ENCODE assay signal across 8 mouse cellular contexts in the genomic region with DNA sequence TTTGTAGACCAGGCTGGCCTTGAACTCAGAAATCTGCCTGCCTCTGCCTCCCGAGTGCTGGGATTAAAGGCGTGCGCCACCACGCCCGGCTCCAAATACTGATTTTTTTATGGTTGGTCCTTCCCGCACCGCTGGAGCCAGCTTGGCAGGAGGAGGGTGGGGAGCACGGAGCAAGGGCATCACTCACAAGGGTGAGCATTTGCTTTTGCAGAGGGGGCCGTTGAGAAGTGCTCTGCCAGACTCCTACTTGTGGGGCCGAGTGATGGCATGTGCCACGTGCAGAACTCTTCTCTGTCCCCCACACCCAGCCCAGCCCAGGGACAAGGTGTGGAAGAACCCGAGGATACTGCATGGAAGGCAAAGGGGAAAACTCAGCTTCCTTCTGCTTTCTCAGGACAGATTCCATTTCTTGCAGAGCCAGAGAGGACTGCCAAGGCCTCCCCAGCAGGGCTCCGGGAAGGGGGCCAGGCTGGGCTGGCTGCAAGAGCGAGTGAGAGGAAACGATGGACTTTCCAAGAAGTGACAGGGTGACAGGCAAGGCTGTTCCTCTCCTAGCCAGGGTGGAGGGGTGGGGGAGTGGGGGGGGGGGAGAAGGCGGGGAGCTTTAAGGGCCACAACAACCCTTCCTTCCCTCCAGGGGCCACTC. TPM values are rescaled to one million over a fixed set of nuclear protein-coding genes. Genes with fewer than 3 reads are reported as not detected.
A peak's percentile ranks its signal among the peaks of the same experiment; 100 is the strongest.
DNase-seq lines count a peak whose midpoint lies in the region; ATAC-seq and TF ChIP-seq lines count a peak whose summit lies in the region.

No protein-coding gene starts in this region.

- no peaks in the 10 kb centered on the region for H3K27me3 ChIP-seq in hindbrain, embryonic 14.5 days (ENCODE audit: control insufficient read depth, insufficient read depth, low read length)
- no peaks in the 10 kb centered on the region for H3K27me3 ChIP-seq in hindbrain, embryonic 11.5 days (ENCODE audit: control insufficient read depth, insufficient read depth, low read length)
- H3K27me3 ChIP-seq in kidney, adult 2 months (replicated peaks; ENCODE audit: control insufficient read depth, insufficient read depth, low read length), result no peaks in the 10 kb centered on the region
- H3K27me3 ChIP-seq in lung, embryonic 16.5 days (ENCODE audit: control insufficient read depth, insufficient read depth, low read depth, low read length), result no peaks in the 10 kb centered on the region

- DNase-seq in hindbrain, embryonic 14.5 days (ENCODE audit: low spot score), result no peak
- no peak for DNase-seq in hindbrain, embryonic 11.5 days (ENCODE audit: low spot score)
- DNase-seq in adrenal gland, postnatal 25 days, result peak; percentile 76
- DNase-seq in frontal cortex, postnatal 14 days (ENCODE audit: low spot score in 2 of 2), result peak; percentile 59 to 60
- DNase-seq in kidney, adult 2 months, result peak; percentile 75
- no peak for DNase-seq in thymus, postnatal 36 days
- DNase-seq in retina, postnatal 1 day, result no peak

- H3K9ac ChIP-seq in hindbrain, embryonic 14.5 days, result no peak overlapping the region
- H3K9ac ChIP-seq in hindbrain, embryonic 11.5 days (ENCODE audit: low read depth, low read length), result no peak overlapping the region
- H3K9ac ChIP-seq in lung, embryonic 16.5 days (ENCODE audit: low read length), result no peak overlapping the region

- WGBS in hindbrain, embryonic 14.5 days, result 85% methylated on average over 15 of the region's 16 CpGs
- 95% methylated on average over 15 of the region's 16 CpGs for WGBS in hindbrain, embryonic 11.5 days
- 81% methylated on average over 15 of the region's 16 CpGs for WGBS in kidney, adult 2 months
- WGBS in lung, embryonic 16.5 days, result 74% methylated on average over 15 of the region's 16 CpGs

- H3K4me3 ChIP-seq in hindbrain, embryonic 14.5 days (replicated peaks; ENCODE audit: low read length), result no peak overlapping the region
- H3K4me3 ChIP-seq in hindbrain, embryonic 11.5 days (ENCODE audit: low read depth, low read length), result no peak overlapping the region
- H3K4me3 ChIP-seq in kidney, adult 2 months (ENCODE audit: insufficient read depth, low read depth, low read length), result no peak overlapping the region
- no peak overlapping the region for H3K4me3 ChIP-seq in lung, embryonic 16.5 days (ENCODE audit: low read length)

- H3K27ac ChIP-seq in hindbrain, embryonic 14.5 days, result no peak overlapping the region
- H3K27ac ChIP-seq in hindbrain, embryonic 11.5 days (ENCODE audit: low read depth, low read length), result no peak overlapping the region
- H3K27ac ChIP-seq in kidney, adult 2 months (ENCODE audit: insufficient read depth, low read depth, low read length), result no peak overlapping the region
- peak overlapping the region; percentile 63 for H3K27ac ChIP-seq in lung, embryonic 16.5 days (ENCODE audit: low read length)

- H3K36me3 ChIP-seq in hindbrain, embryonic 14.5 days (replicated peaks; ENCODE audit: control insufficient read depth, insufficient read depth), result peaks cover 52% of the 10 kb centered on the region
- peaks cover 3% of the 10 kb centered on the region for H3K36me3 ChIP-seq in hindbrain, embryonic 11.5 days (ENCODE audit: control insufficient read depth, insufficient read depth, low read length)
- no peaks in the 10 kb centered on the region for H3K36me3 ChIP-seq in kidney, adult 2 months (ENCODE audit: control insufficient read depth, insufficient read depth, low read length)
- peaks cover 8% of the 10 kb centered on the region; the same call in 1 of the 2 replicates for H3K36me3 ChIP-seq in lung, embryonic 16.5 days (ENCODE audit: control insufficient read depth, insufficient read depth, low read length)

- ATAC-seq in hindbrain, embryonic 14.5 days (ENCODE audit: low FRiP score), result peak; percentile 57; the same call in 1 of the 2 replicates
- ATAC-seq in hindbrain, embryonic 11.5 days (ENCODE audit: low FRiP score), result no peak
- peak; percentile 93 for ATAC-seq in lung, embryonic 16.5 days (ENCODE audit: low read depth)

- TF ChIP-seq CTCF in kidney, adult 2 months (conservative IDR thresholded peaks at IDR 0.05; ENCODE audit: insufficient read depth, insufficient read length, low read depth, low read length), result no peak

- H3K4me2 ChIP-seq in hindbrain, embryonic 14.5 days (replicated peaks), result no peak overlapping the region
- H3K4me2 ChIP-seq in hindbrain, embryonic 11.5 days (replicated peaks; ENCODE audit: low read depth, low read length), result no peak overlapping the region
- H3K4me2 ChIP-seq in lung, embryonic 16.5 days (ENCODE audit: low read depth, low read length), result no peak overlapping the region

- H3K9me3 ChIP-seq in hindbrain, embryonic 14.5 days (ENCODE audit: control insufficient read depth, low read length), result no peaks in the 10 kb centered on the region
- no peaks in the 10 kb centered on the region for H3K9me3 ChIP-seq in hindbrain, embryonic 11.5 days (ENCODE audit: control insufficient read depth, low read length)
- no peaks in the 10 kb centered on the region for H3K9me3 ChIP-seq in lung, embryonic 16.5 days (ENCODE audit: control insufficient read depth, low read length)

- TF ChIP-seq POLR2A in kidney, adult 2 months (IDR thresholded peaks at IDR 0.05; ENCODE audit: low read depth, low read length), result no peak

- H3K4me1 ChIP-seq in hindbrain, embryonic 14.5 days (replicated peaks; ENCODE audit: control insufficient read depth, insufficient read depth, low read length), result no peaks in the 10 kb centered on the region
- H3K4me1 ChIP-seq in hindbrain, embryonic 11.5 days (replicated peaks; ENCODE audit: control insufficient read depth, insufficient read depth, low read length), result no peaks in the 10 kb centered on the region
- no peaks in the 10 kb centered on the region for H3K4me1 ChIP-seq in kidney, adult 2 months (ENCODE audit: control insufficient read depth, insufficient read depth, low read length)
- H3K4me1 ChIP-seq in lung, embryonic 16.5 days (replicated peaks; ENCODE audit: control insufficient read depth, insufficient read depth, low read length), result peaks cover 13% of the 10 kb centered on the region

RNA-seq across cellular contexts. Expression of gene AI413582, which starts 9.0 kb away (rescaled TPM):
- polyA plus RNA-seq in hindbrain, embryonic 14.5 days (2014; fragmentation: Nextera tagmentation; extraction: Ambion mirVana), result 68.0 and 76.5 TPM in 2 replicates
- polyA plus RNA-seq in hindbrain, embryonic 11.5 days (2014; fragmentation: Nextera tagmentation; extraction: Ambion mirVana), result 17.1 and 19.0 TPM in 2 replicates
- total RNA-seq in adrenal gland, postnatal 25 days (2021), result 12.7 and 27.6 TPM in 2 replicates
- 41.7 and 55.7 TPM in 2 replicates for polyA plus RNA-seq in kidney, adult 2 months (2012; rRNA removed)
- polyA plus RNA-seq in lung, embryonic 16.5 days (2015; fragmentation: Nextera tagmentation; extraction: Ambion mirVana), result 17.6 and 19.1 TPM in 2 replicates

RNA-seq across cellular contexts. Expression of gene Hmga1, which starts 18.3 kb away (rescaled TPM):
- 136 and 148 TPM in 2 replicates for polyA plus RNA-seq in hindbrain, embryonic 14.5 days (2014; fragmentation: Nextera tagmentation; extraction: Ambion mirVana)
- 305 and 319 TPM in 2 replicates for polyA plus RNA-seq in hindbrain, embryonic 11.5 days (2014; fragmentation: Nextera tagmentation; extraction: Ambion mirVana)
- 14.3 and 15.5 TPM in 2 replicates for total RNA-seq in adrenal gland, postnatal 25 days (2021)
- 37.4 and 38.9 TPM in 2 replicates for polyA plus RNA-seq in kidney, adult 2 months (2012; rRNA removed)
- 195 and 215 TPM in 2 replicates for polyA plus RNA-seq in lung, embryonic 16.5 days (2015; fragmentation: Nextera tagmentation; extraction: Ambion mirVana)

RNA-seq across cellular contexts. Expression of gene Nudt3, which starts 48.7 kb away (rescaled TPM):
- 107 and 115 TPM in 2 replicates for polyA plus RNA-seq in hindbrain, embryonic 14.5 days (2014; fragmentation: Nextera tagmentation; extraction: Ambion mirVana)
- polyA plus RNA-seq in hindbrain, embryonic 11.5 days (2014; fragmentation: Nextera tagmentation; extraction: Ambion mirVana), result 53.3 and 61.2 TPM in 2 replicates
- 194 and 219 TPM in 2 replicates for total RNA-seq in adrenal gland, postnatal 25 days (2021)
- polyA plus RNA-seq in kidney, adult 2 months (2012; rRNA removed), result 61.4 and 69.9 TPM in 2 replicates
- polyA plus RNA-seq in lung, embryonic 16.5 days (2015; fragmentation: Nextera tagmentation; extraction: Ambion mirVana), result 73.6 and 75.8 TPM in 2 replicates

RNA-seq across cellular contexts. Expression of gene Grm4, which starts 53.4 kb away (rescaled TPM):
- 9.0 and 10.1 TPM in 2 replicates for polyA plus RNA-seq in hindbrain, embryonic 14.5 days (2014; fragmentation: Nextera tagmentation; extraction: Ambion mirVana)
- polyA plus RNA-seq in hindbrain, embryonic 11.5 days (2014; fragmentation: Nextera tagmentation; extraction: Ambion mirVana), result 2.5 and 3.6 TPM in 2 replicates
- total RNA-seq in adrenal gland, postnatal 25 days (2021), result 3.1 and 4.8 TPM in 2 replicates
- polyA plus RNA-seq in kidney, adult 2 months (2012; rRNA removed), result 0.02 and 0.03 TPM in 2 replicates
- 0.13 and 0.24 TPM in 2 replicates for polyA plus RNA-seq in lung, embryonic 16.5 days (2015; fragmentation: Nextera tagmentation; extraction: Ambion mirVana)

Comparison
In these comparisons a context has a peak if more than half of its experiments do, and no peak if none do; other contexts are left out.
1. DNase-seq: peak in adrenal gland, postnatal 25 days (single experiment), frontal cortex, postnatal 14 days (2 of 2) and kidney, adult 2 months (single experiment); none in hindbrain, embryonic 14.5 days (single experiment), hindbrain, embryonic 11.5 days (single experiment), thymus, postnatal 36 days (0 of 2) and retina, postnatal 1 day (single experiment).